Mouse (Mus musculus) WW6 (cell line): ENCODE measurements around the gene Trpv5.

Experiments
- DNase-seq: peaks from one replicate; pipeline ENCODE4 v3.0.0-alpha.2; 2013; ENCODE audit warnings: low read depth, low spot score

The Trpv5 gene

GRCm38 (mm10) chr6:41641173-41641866 is 39.2 kb downstream of the Trpv5 start:
- no peak for DNase-seq

- DNase-seq, result no peak
Observed at GRCm38 (mm10) chr6:41640449-41640848, 40.1 kb downstream of the Trpv5 start.

- no peak for DNase-seq
Observed at GRCm38 (mm10) chr6:41637927-41638506, 42.6 kb downstream of the Trpv5 start.

GRCm38 (mm10) chr6:41637393-41637792 is 43.2 kb downstream of the Trpv5 start:
- DNase-seq, result no peak

GRCm38 (mm10) chr6:41636178-41636577 is 44.4 kb downstream of the Trpv5 start, which contains the start of gene Trpv6:
Gene Trpv6 (minus strand): TSS chr6:41636405.
- DNase-seq, result no peak

GRCm38 (mm10) chr6:41635211-41635610 is 45.4 kb downstream of the Trpv5 start:
- DNase-seq, result no peak

- no peak for DNase-seq
Observed at GRCm38 (mm10) chr6:41631549-41631948, 49.0 kb downstream of the Trpv5 start.

GRCm38 (mm10) chr6:41630791-41631190 is 49.8 kb downstream of the Trpv5 start:
- no peak for DNase-seq

GRCm38 (mm10) chr6:41628180-41628579 is 52.4 kb downstream of the Trpv5 start:
- DNase-seq, result no peak

- peak; percentile 26 for DNase-seq
Observed at GRCm38 (mm10) chr6:41622661-41623060, 57.9 kb downstream of the Trpv5 start.

GRCm38 (mm10) chr6:41621241-41621990 is 59.2 kb downstream of the Trpv5 start:
- DNase-seq, result no peak

- DNase-seq, result no peak
Observed at GRCm38 (mm10) chr6:41620173-41620798, 60.3 kb downstream of the Trpv5 start.

GRCm38 (mm10) chr6:41607637-41608036 is 72.9 kb downstream of the Trpv5 start:
- no peak for DNase-seq

- no peak for DNase-seq
Observed at GRCm38 (mm10) chr6:41606214-41606613, 74.4 kb downstream of the Trpv5 start.

GRCm38 (mm10) chr6:41605794-41606104 is 74.8 kb downstream of the Trpv5 start:
- no peak for DNase-seq

GRCm38 (mm10) chr6:41605061-41605793 is 75.3 kb downstream of the Trpv5 start, which contains the start of gene Ephb6:
Gene Ephb6 (plus strand): TSS chr6:41605482.
- DNase-seq, result peak; percentile 53

- peak; percentile 49 for DNase-seq
Observed at GRCm38 (mm10) chr6:41604401-41605050, 76.0 kb downstream of the Trpv5 start.
